Mouse (Mus musculus) thymus, adult 2 months (tissue): ENCODE measurements around the gene Ctnnbl1. TPM values are rescaled to one million over a fixed set of nuclear protein-coding genes. Genes with fewer than 3 reads are reported as not detected.

Source experiments
- DNase-seq: peaks from one replicate; pipeline ENCODE4 v3.0.0; 2021
- H3K27ac ChIP-seq: fragments of 200-500 bp; 2 replicates; pipeline ENCODE4 v1.5.1; 2012; ENCODE audit warnings: low read length, control low read depth; ENCODE audit not compliant: control insufficient read depth, insufficient read depth
- H3K27me3 ChIP-seq: fragments of 200-500 bp; 2 replicates; pipeline ENCODE4 v1.6.1; 2012; ENCODE audit warnings: mild to moderate bottlenecking, low read length, moderate library complexity, mixed read lengths; ENCODE audit not compliant: control insufficient read depth, insufficient read depth
- H3K36me3 ChIP-seq: fragments of 200-500 bp; 2 replicates; pipeline ENCODE4 v1.6.1; 2012; ENCODE audit warnings: mild to moderate bottlenecking, low read length, moderate library complexity; ENCODE audit not compliant: control insufficient read depth, insufficient read depth
- H3K4me1 ChIP-seq: fragments of 200-500 bp; replicated peaks from 2 replicates; pipeline ENCODE4 v1.6.1; 2012; ENCODE audit warnings: low read length; ENCODE audit not compliant: control insufficient read depth, insufficient read depth
- H3K4me3 ChIP-seq: fragments of 200-500 bp; 2 replicates; pipeline ENCODE4 v1.5.1; 2012; ENCODE audit warnings: mild to moderate bottlenecking, low read length, control low read depth, moderate library complexity; ENCODE audit not compliant: control insufficient read depth, insufficient read depth
- CTCF ChIP-seq: fragments of 200-500 bp; IDR thresholded peaks from 2 replicates; pipeline ENCODE4 v1.5.1; 2012; ENCODE audit warnings: mild to moderate bottlenecking, control low read depth, low read length, moderate library complexity, borderline replicate concordance; ENCODE audit not compliant: control insufficient read depth, poor library complexity, insufficient read depth; ENCODE audit errors: extremely low read depth
- POLR2A ChIP-seq: fragments of 200-500 bp; IDR thresholded peaks from 2 replicates; pipeline ENCODE4 v1.6.1; 2012; ENCODE audit warnings: mild to moderate bottlenecking, low read length, control low read depth, moderate library complexity; ENCODE audit not compliant: control insufficient read depth, poor library complexity, insufficient read depth; ENCODE audit errors: extremely low read depth
- WGBS: fragments of 180-500 bp; shearing (Covaris S2); methylation state at CpG from one replicate; pipeline ENCODE4 v1.1.7; 2018; 5-methylcytosine and 5-hydroxymethylcytosine counted together
- polyA plus RNA-seq: library from polyadenylated mRNA; depleted of rRNA; stranded (reverse); fragments of >200 nt; gene quantifications from 2 replicates; pipeline ENCODE4 v1.2.3, GENCODE M21; 2012

Ctnnbl1 gene
- polyA plus RNA-seq, 1 experiment: 68.5 TPM

- TF ChIP-seq CTCF (no peak), POLR2A (no peak)
- Histone ChIP-seq H3K27me3 (no peaks in the 10 kb centered on the region), H3K27ac (no peak overlapping the region), H3K4me3 (no peak overlapping the region), H3K4me1 (no peaks in the 10 kb centered on the region), H3K36me3 (no peaks in the 10 kb centered on the region)
- WGBS: 63% methylated on average over 28 of the region's 28 CpGs
- DNase-seq: no peak
These were observed 32.0 kb upstream of the Ctnnbl1 start for GRCm38 (mm10) chr2:157704991-157705776.

DNA sequence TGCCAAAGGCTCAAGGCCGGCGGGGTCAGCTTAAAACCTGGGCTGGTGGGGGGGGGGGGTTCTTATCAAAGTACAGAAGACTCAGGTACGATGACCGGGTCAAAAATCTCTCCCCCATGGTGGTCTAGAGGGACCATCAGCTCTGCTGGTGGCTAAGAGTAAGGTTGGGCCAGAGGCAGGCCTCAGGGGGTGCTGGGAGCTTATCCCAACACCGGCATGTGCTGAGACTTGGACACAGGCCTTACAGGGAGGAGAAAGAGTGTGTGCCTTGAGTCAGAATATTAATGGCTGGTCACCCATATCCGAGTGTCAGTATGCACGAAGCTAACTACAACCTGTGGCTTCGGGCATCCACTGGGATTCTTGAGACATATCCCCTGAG lies 31.4 kb upstream of the Ctnnbl1 start:
- H3K27ac ChIP-seq: no peak overlapping the region
- H3K4me1 ChIP-seq: no peaks in the 10 kb centered on the region
- 80% methylated on average over 8 of the region's 8 CpGs for WGBS
- DNase-seq: no peak
- TF ChIP-seq POLR2A (no peak), CTCF (no peak)
- H3K36me3 ChIP-seq: no peaks in the 10 kb centered on the region
- H3K4me3 ChIP-seq: no peak overlapping the region
- H3K27me3 ChIP-seq: no peaks in the 10 kb centered on the region

DNA sequence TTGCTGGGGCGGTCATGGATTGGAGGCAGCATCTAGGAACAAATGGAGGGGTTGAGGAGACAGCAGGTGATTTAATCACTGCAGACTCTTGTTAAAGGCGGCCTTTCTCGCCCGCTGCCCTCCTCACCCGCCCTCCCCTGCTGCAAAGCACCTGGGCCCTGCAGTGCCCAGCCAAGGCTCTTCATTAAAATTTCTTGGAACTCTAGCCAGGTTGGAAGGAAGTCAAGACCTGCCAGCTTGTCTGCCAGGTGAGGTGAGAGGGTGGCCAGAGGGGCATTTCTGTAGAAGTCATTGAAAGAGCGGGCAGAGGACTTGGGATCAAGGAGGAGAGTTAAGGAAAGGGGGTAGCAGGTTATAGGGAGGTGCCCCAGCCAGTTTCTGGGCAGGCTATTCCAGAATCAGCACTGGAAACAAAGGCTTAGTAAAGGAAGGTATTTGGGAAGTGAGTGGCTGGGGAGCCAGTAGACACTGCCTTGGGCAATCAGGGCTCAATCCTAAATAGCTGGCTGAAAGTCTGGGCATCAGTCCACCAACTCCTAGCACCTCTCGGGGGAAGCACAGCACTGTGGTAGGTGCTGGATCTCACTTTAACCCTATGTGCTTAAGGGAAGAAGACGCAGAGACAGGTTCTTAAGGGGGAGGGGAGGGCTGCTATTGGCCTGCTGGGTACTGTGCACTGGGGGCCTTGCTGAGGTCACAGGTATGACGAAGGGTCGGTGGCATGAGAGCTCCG lies 29.8 kb upstream of the Ctnnbl1 start:
- Histone ChIP-seq H3K4me1 (no peaks in the 10 kb centered on the region), H3K27ac (no peak overlapping the region), H3K36me3 (no peaks in the 10 kb centered on the region), H3K27me3 (no peaks in the 10 kb centered on the region), H3K4me3 (no peak overlapping the region)
- 83% methylated on average over 11 of the region's 11 CpGs for WGBS
- DNase-seq: no peak
- TF ChIP-seq POLR2A: no peak

DNA sequence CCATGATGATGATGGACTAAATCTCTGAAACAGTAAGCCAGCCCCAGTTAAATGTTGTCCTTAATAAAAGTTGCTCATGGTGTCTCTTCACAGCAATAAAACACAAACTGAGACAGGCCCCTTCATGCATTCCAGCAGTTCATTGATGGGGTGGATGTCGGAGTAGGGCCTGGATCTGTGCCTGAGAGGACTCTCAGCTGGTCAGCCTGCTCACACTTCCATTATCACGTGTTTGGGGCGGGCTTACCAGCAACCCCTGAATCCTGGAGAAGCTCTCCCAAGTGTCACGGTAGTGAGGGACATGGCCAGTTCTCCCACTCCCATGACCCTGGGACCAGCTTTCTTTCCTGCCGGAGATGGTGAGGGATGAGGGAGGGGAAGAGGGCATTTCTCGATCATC lies 24.5 kb upstream of the Ctnnbl1 start:
- DNase-seq: no peak
- Histone ChIP-seq H3K27ac (no peak overlapping the region), H3K36me3 (no peaks in the 10 kb centered on the region), H3K4me3 (no peak overlapping the region), H3K4me1 (no peaks in the 10 kb centered on the region), H3K27me3 (no peaks in the 10 kb centered on the region)
- TF ChIP-seq POLR2A: no peak
- no peak for TF ChIP-seq CTCF
- 86% methylated on average over 6 of the region's 6 CpGs for WGBS

- no peaks in the 10 kb centered on the region for H3K36me3 ChIP-seq
- no peaks in the 10 kb centered on the region for H3K4me1 ChIP-seq
- H3K27ac ChIP-seq: no peak overlapping the region
- no peak for DNase-seq
- TF ChIP-seq POLR2A: no peak
- TF ChIP-seq CTCF: no peak
- H3K27me3 ChIP-seq: no peaks in the 10 kb centered on the region
- WGBS: 39% methylated on average over 12 of the region's 12 CpGs
- no peak overlapping the region for H3K4me3 ChIP-seq
These were observed 21.5 kb upstream of the Ctnnbl1 start for GRCm38 (mm10) chr2:157715586-157716191.

DNA sequence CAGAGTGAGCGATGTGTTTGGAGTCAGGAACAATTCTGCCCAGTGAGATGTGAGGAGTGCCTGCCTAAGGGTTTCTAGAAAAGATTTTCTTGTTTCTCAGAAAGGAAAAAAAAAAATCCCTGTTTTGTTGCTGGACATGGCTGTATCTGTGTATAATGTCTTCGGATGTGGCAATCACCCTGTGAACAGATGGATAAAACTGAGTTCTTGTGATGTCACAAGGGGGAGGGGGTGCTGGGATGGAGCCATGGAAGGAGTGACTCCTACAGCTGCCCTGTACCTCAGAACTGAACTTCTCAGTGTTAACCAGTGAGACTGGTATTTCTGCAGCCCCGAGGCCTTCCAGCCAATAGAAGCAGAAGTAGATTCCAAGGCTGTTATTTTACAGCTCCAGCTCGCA lies 18.8 kb upstream of the Ctnnbl1 start:
- H3K4me3 ChIP-seq: no peak overlapping the region
- no peak for DNase-seq
- no peaks in the 10 kb centered on the region for H3K27me3 ChIP-seq
- H3K27ac ChIP-seq: no peak overlapping the region
- H3K36me3 ChIP-seq: no peaks in the 10 kb centered on the region
- no peaks in the 10 kb centered on the region for H3K4me1 ChIP-seq
- 71% methylated on average over 4 of the region's 4 CpGs for WGBS
- TF ChIP-seq CTCF (no peak), POLR2A (no peak)
